Mouse (Mus musculus): Measurements from ENCODE around the gene Wtip. TPM values are rescaled to one million over a fixed set of nuclear protein-coding genes. Genes with fewer than 3 reads are reported as not detected.
"Not testable (repeated sequence)": the region's sequence is repeated elsewhere in the genome, so short reads cannot be mapped to it uniquely, and the experiment has no call there.

Gene Wtip
- 10 to 100 TPM; 11.7 to 12.3 TPM for total RNA-seq (2021)
- long read RNA-seq, experiment 1, transcript Wtip-201 (8 exons, 1,962 nt): major isoform, 9 of 11 reads
- long read RNA-seq, experiment 1, partial matches to known transcripts: 1 of 11 reads
- long read RNA-seq, experiment 1, other reads (novel, unspliced or antisense): 1 of 11 reads
- long read RNA-seq, experiment 2, partial matches to known transcripts: 0 of 5 reads
- long read RNA-seq, experiment 2, other reads (novel, unspliced or antisense): 1 of 5 reads

DNA sequence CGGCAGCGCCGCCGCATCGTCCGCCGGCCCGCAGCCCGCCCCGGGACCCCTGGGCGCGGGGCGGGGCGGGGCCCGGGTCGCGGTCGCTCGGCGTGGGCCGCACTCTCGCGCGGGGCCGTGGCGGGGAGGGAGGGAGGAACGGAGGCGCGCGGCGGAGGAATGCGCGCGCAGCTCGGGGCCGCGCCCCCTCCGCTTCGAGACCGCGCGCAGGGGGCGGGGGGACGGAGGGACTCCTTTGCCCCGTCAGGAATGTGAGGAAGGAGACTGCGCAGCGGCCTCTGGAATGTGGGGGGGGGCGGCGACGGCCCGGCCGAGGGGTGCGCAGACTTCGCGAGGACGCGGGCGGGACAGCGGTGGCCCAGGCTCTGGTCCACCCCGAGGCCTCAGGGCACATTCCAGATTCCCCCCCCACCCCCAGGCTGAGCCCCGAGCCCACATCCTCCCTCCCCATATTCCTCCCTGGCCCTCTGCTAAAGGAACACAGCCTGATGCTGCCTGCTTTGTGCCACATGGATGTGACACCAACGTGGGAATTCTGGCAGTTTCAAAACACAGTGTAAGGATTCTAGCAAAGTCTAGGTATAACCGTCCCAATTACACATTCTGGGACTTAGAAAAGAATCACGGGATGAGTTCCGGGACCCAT is at the start of gene Wtip:
TSS of gene Wtip (minus strand) at position 152 of the 646 bp plus-strand sequence.
- DNase-seq (ENCODE audit: low spot score in 2 of 2): peak in 1 of 2 experiments; percentile 60
- peak within 1 kb of the TSS; percentile 77 for H3K27ac ChIP-seq
- no peak for TF ChIP-seq CTCF (conservative IDR thresholded peaks at IDR 0.05)
- H3K4me3 ChIP-seq: peak within 1 kb of the TSS; percentile 56

- H3K27ac ChIP-seq; DNase-seq (ENCODE audit: low spot score in 2 of 2); H3K4me3 ChIP-seq: not testable (repeated sequence)
Observed at GRCm38 (mm10) chr7:34176241-34176640, 43.2 kb upstream of the Wtip start.

- H3K27ac ChIP-seq: no peak overlapping the region
- peak; percentile 25; the same call in 1 of the 2 replicates for TF ChIP-seq CTCF (conservative IDR thresholded peaks at IDR 0.05)
- no peak for DNase-seq (ENCODE audit: low spot score in 2 of 2)
- no peak overlapping the region for H3K4me3 ChIP-seq
Observed at GRCm38 (mm10) chr7:34172251-34172650, 39.2 kb upstream of the Wtip start.

DNA sequence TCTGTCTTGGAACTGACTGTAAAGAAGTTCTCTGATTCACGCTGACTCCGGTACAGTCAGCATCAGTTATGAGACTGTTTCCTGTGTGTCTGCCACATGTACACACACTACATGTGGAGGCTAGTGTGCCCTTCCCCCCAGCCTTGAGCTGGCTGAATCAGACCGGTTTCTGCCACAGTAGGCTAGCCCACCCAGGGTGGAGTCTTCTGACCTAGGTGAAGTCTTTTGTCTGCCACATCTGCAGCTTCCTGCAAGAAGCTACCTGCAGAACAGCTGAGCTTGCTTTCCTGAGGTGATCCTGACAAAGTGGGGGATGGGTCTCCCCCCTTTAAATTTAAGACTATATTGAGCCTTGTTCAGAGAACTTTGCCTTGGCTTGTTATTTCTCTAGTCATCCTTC is 36.4 kb upstream of the Wtip start, which contains the start of gene Uba2:
TSS of gene Uba2 (minus strand) at position 146 of the 400 bp plus-strand sequence.
- no peak for TF ChIP-seq CTCF (conservative IDR thresholded peaks at IDR 0.05)
- DNase-seq (ENCODE audit: low spot score in 2 of 2): no peak
- Histone ChIP-seq H3K27ac (peak within 1 kb of the TSS; percentile 93), H3K4me3 (peak within 1 kb of the TSS; percentile 78)

GRCm38 (mm10) chr7:34168470-34169251 is 35.6 kb upstream of the Wtip start:
- peak; percentile 12; the same call in 1 of the 2 replicates for TF ChIP-seq CTCF (conservative IDR thresholded peaks at IDR 0.05)
- peak; percentile 92 to 94 for DNase-seq (ENCODE audit: low spot score in 2 of 2)

GRCm38 (mm10) chr7:34167766-34168469 is 34.9 kb upstream of the Wtip start:
- no peak for TF ChIP-seq CTCF (conservative IDR thresholded peaks at IDR 0.05)
- H3K4me3 ChIP-seq: peak overlapping the region; percentile 78
- no peak for DNase-seq (ENCODE audit: low spot score in 2 of 2)
- peak overlapping the region; percentile 93 for H3K27ac ChIP-seq

More at GRCm38 (mm10) chr7:34168470-34169251, 35.6 kb upstream of the Wtip start:
- Histone ChIP-seq H3K4me3 (peak overlapping the region; percentile 78), H3K27ac (peak overlapping the region; percentile 93)

DNA sequence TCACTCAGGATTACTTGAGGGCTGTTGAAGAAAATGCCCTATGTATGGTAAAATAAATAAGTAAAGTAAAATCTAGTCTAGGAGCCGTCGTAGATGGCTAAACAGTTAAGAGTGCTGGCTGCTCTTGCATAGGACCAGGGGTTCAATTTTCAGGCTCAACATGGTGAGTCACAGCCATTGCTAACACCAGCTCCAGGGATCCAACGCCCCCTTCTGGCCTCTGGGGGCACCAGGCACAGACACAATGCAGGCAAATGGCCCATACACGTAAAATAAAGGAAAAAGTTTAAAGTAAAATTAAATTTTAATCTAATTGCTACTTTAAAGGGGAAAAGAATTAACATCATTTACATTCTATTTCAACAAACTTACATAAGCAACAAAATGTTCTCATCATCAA is 33.8 kb upstream of the Wtip start:
- Histone ChIP-seq H3K27ac (no peak overlapping the region), H3K4me3 (peak overlapping the region; percentile 78)
- peak; percentile 67 for TF ChIP-seq CTCF (conservative IDR thresholded peaks at IDR 0.05)
- DNase-seq (ENCODE audit: low spot score in 2 of 2): no peak

- H3K27ac ChIP-seq: no peak overlapping the region
- TF ChIP-seq CTCF (conservative IDR thresholded peaks at IDR 0.05): peak; percentile 24; the same call in 1 of the 2 replicates
- no peak for DNase-seq (ENCODE audit: low spot score in 2 of 2)
- no peak overlapping the region for H3K4me3 ChIP-seq
Observed at GRCm38 (mm10) chr7:34165999-34166398, 32.9 kb upstream of the Wtip start.

DNA sequence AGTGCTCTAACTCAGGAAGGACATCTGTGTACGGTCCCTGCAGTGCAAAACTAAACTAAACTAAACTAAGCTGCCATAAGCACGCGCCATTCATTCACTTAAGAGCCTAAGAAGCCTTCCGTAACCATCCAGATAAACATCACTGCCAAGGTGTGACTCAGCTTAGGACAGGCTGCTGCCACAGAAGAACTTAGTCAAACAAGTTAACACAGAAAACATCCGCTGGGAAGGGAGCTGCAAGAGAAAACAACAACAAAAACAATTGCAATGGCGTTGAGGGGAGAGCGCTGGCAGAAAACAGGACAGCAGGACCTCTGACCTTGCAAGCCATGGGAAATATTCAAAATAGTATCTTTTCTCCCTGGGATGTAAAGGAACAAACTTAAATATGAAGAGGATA is 31.6 kb upstream of the Wtip start:
- no peak for DNase-seq (ENCODE audit: low spot score in 2 of 2)
- no peak overlapping the region for H3K27ac ChIP-seq
- no peak for TF ChIP-seq CTCF (conservative IDR thresholded peaks at IDR 0.05)
- H3K4me3 ChIP-seq: no peak overlapping the region

DNA sequence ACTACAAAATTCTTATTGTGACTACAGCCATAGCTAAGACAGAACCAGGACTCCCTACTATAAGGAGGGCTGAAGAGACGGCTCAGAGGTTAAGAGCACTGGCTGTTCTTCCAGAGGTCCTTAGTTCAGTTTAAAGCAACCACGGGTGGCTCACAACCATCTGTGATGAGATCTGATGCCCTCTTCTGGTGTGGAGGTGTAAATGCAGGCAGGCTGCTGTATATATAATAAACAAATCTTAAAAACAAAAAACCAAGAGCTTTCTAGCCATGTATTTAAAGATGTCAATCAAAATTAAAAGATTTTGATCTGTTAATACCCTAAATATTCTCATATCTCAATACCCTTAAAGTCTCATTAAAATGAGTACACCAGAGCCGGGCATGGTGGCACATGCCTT is 26.1 kb upstream of the Wtip start:
- H3K4me3 ChIP-seq: no peak overlapping the region
- TF ChIP-seq CTCF (conservative IDR thresholded peaks at IDR 0.05): peak; percentile 64
- H3K27ac ChIP-seq: no peak overlapping the region
- no peak for DNase-seq (ENCODE audit: low spot score in 2 of 2)

GRCm38 (mm10) chr7:34157994-34158393 is 24.9 kb upstream of the Wtip start:
- TF ChIP-seq CTCF (conservative IDR thresholded peaks at IDR 0.05): no peak
- Histone ChIP-seq H3K27ac (no peak overlapping the region), H3K4me3 (no peak overlapping the region)
- DNase-seq (ENCODE audit: low spot score in 2 of 2): no peak

- DNase-seq (ENCODE audit: low spot score in 2 of 2): no peak
- H3K4me3 ChIP-seq: no peak overlapping the region
- TF ChIP-seq CTCF (conservative IDR thresholded peaks at IDR 0.05): no peak
- no peak overlapping the region for H3K27ac ChIP-seq
Observed at GRCm38 (mm10) chr7:34147193-34147592, 14.1 kb upstream of the Wtip start.
